13 mouse cellular contexts compared by ENCODE assay signal in genomic region chr17:28286964-28287363, GRCm38 (mm10). TPM values are rescaled to one million over a fixed set of nuclear protein-coding genes. Genes with fewer than 3 reads are reported as not detected.
DNase-seq lines count a peak whose midpoint lies in the region; ATAC-seq and TF ChIP-seq lines count a peak whose summit lies in the region.
"Had no signal": no experiment of that assay in that cellular context is flagged by ENCODE, and none has a peak within 500 bp of the region (broad histone marks: within the 10 kb centered on the region; RNA-seq: fewer than 3 reads in every experiment).

No protein-coding gene starts in this region.

- no peak for TF ChIP-seq EP300 in ES-Bruce4 (IDR thresholded peaks at IDR 0.05; ENCODE audit: insufficient read depth, low read depth, low read length)

- H3K4me1 ChIP-seq in hindbrain, postnatal 0 days (ENCODE audit: insufficient read depth, low read length), result peaks cover 7% of the 10 kb centered on the region; the same call in 1 of the 2 replicates
- peaks cover 5% of the 10 kb centered on the region; the same call in 1 of the 2 replicates for H3K4me1 ChIP-seq in hindbrain, embryonic 11.5 days (replicated peaks; ENCODE audit: control insufficient read depth, insufficient read depth, low read length)
- H3K4me1 ChIP-seq in ES-Bruce4 (ENCODE audit: control insufficient read depth, insufficient read depth, low read length), result no peaks in the 10 kb centered on the region
- peaks cover 10% of the 10 kb centered on the region; the same call in 1 of the 2 replicates for H3K4me1 ChIP-seq in embryonic facial prominence, embryonic 15.5 days

- no peaks in the 10 kb centered on the region for H3K36me3 ChIP-seq in hindbrain, postnatal 0 days (ENCODE audit: insufficient read depth, low read length)
- no peaks in the 10 kb centered on the region for H3K36me3 ChIP-seq in hindbrain, embryonic 11.5 days (ENCODE audit: control insufficient read depth, insufficient read depth, low read length)
- H3K36me3 ChIP-seq in ES-Bruce4 (ENCODE audit: control insufficient read depth, insufficient read depth, low read length, poor library complexity, severe bottlenecking), result no peaks in the 10 kb centered on the region
- H3K36me3 ChIP-seq in embryonic facial prominence, embryonic 15.5 days, result 0 out of 2 replicates have a peak, but pooled peaks cover 11% of the 10 kb centered on the region

- H3K4me2 ChIP-seq in hindbrain, postnatal 0 days (ENCODE audit: low read depth, low read length), result no peak overlapping the region
- H3K4me2 ChIP-seq in hindbrain, embryonic 11.5 days (replicated peaks; ENCODE audit: low read depth, low read length), result no peak overlapping the region
- no peak overlapping the region for H3K4me2 ChIP-seq in embryonic facial prominence, embryonic 15.5 days (replicated peaks)
- H3K4me2 ChIP-seq: limb, embryonic 15.5 days had no signal

- 0 out of 2 replicates have a peak, but pooled peaks have one; percentile 12 for TF ChIP-seq CTCF in hindbrain, postnatal 0 days (IDR thresholded peaks at IDR 0.05; ENCODE audit: low read depth)
- TF ChIP-seq CTCF in ES-Bruce4 (IDR thresholded peaks at IDR 0.05; ENCODE audit: low read depth, low read length), result peak; percentile 4

- H3K4me3 ChIP-seq in hindbrain, postnatal 0 days (ENCODE audit: low read length), result no peak overlapping the region
- H3K4me3 ChIP-seq in hindbrain, embryonic 11.5 days (ENCODE audit: low read depth, low read length), result no peak overlapping the region
- H3K4me3 ChIP-seq in ES-Bruce4 (ENCODE audit: low read depth, low read length), result no peak overlapping the region
- H3K4me3 ChIP-seq in embryonic facial prominence, embryonic 15.5 days (replicated peaks), result no peak overlapping the region
- H3K4me3 ChIP-seq: limb, embryonic 15.5 days; megakaryocyte, embryonic 14.5 days had no signal

- WGBS in hindbrain, postnatal 0 days, result 45% methylated on average over 5 of the region's 5 CpGs
- 44% methylated on average over 5 of the region's 5 CpGs for WGBS in hindbrain, embryonic 11.5 days
- WGBS in embryonic facial prominence, embryonic 15.5 days, result 54% methylated on average over 5 of the region's 5 CpGs

- H3K27ac ChIP-seq in hindbrain, postnatal 0 days, result no peak overlapping the region
- H3K27ac ChIP-seq in hindbrain, embryonic 11.5 days (ENCODE audit: low read depth, low read length), result no peak overlapping the region
- peak overlapping the region; percentile 17; the same call in 1 of the 2 replicates for H3K27ac ChIP-seq in ES-Bruce4 (ENCODE audit: insufficient read depth, low read length)
- no peak overlapping the region for H3K27ac ChIP-seq in embryonic facial prominence, embryonic 15.5 days (replicated peaks)
- H3K27ac ChIP-seq: limb, embryonic 15.5 days had no signal

- H3K27me3 ChIP-seq in hindbrain, postnatal 0 days (ENCODE audit: insufficient read depth, low read length), result no peaks in the 10 kb centered on the region
- no peaks in the 10 kb centered on the region for H3K27me3 ChIP-seq in hindbrain, embryonic 11.5 days (ENCODE audit: control insufficient read depth, insufficient read depth, low read length)
- no peaks in the 10 kb centered on the region for H3K27me3 ChIP-seq in ES-Bruce4 (ENCODE audit: control insufficient read depth, insufficient read depth, low read length, poor library complexity, severe bottlenecking)
- no peaks in the 10 kb centered on the region for H3K27me3 ChIP-seq in embryonic facial prominence, embryonic 15.5 days
- H3K27me3 ChIP-seq: limb, embryonic 15.5 days had no signal

- no peak for DNase-seq in hindbrain, postnatal 0 days (ENCODE audit: low spot score)
- no peak for DNase-seq in hindbrain, embryonic 11.5 days (ENCODE audit: low spot score)
- DNase-seq in kidney, postnatal 14 days, result peak; percentile 54
- DNase-seq in urinary bladder, adult 18-20 months (ENCODE audit: low spot score in 2 of 2), result no peak
- DNase-seq in adrenal gland, postnatal 10 days, result no peak
- DNase-seq: cerebellum, adult 8-10 months; heart, adult 11 months; layer of hippocampus, postnatal 36 days had no signal

- no peak overlapping the region for H3K9ac ChIP-seq in hindbrain, postnatal 0 days (replicated peaks; ENCODE audit: low read length)
- no peak overlapping the region for H3K9ac ChIP-seq in hindbrain, embryonic 11.5 days (ENCODE audit: low read depth, low read length)
- H3K9ac ChIP-seq in ES-Bruce4 (ENCODE audit: low read depth, poor library complexity, severe bottlenecking), result no peak overlapping the region
- no peak overlapping the region for H3K9ac ChIP-seq in embryonic facial prominence, embryonic 15.5 days
- H3K9ac ChIP-seq: limb, embryonic 15.5 days had no signal

- TF ChIP-seq POLR2A in ES-Bruce4 (IDR thresholded peaks at IDR 0.05; ENCODE audit: insufficient read depth, low read length), result no peak

- ATAC-seq in hindbrain, postnatal 0 days, result peak; percentile 40; the same call in 1 of the 2 replicates
- no peak for ATAC-seq in hindbrain, embryonic 11.5 days (ENCODE audit: low FRiP score)
- ATAC-seq in embryonic facial prominence, embryonic 15.5 days (ENCODE audit: insufficient number of reproducible peaks, low FRiP score, low TSS enrichment, low read depth), result 0 out of 2 replicates have a peak, but pooled peaks have one; percentile 26
- ATAC-seq: inflammation-experienced regulatory T-cells, adult 6 months had no signal

- no peaks in the 10 kb centered on the region for H3K9me3 ChIP-seq in hindbrain, postnatal 0 days (ENCODE audit: low read length)
- H3K9me3 ChIP-seq in hindbrain, embryonic 11.5 days (ENCODE audit: control insufficient read depth, low read length), result no peaks in the 10 kb centered on the region
- H3K9me3 ChIP-seq in ES-Bruce4 (replicated peaks; ENCODE audit: control insufficient read depth, insufficient read depth, low read length, poor library complexity, severe bottlenecking), result no peaks in the 10 kb centered on the region
- H3K9me3 ChIP-seq in embryonic facial prominence, embryonic 15.5 days (replicated peaks), result no peaks in the 10 kb centered on the region
- H3K9me3 ChIP-seq: limb, embryonic 15.5 days had no signal

RNA-seq across cellular contexts. Expression of gene Fance, which starts 26.4 kb away (rescaled TPM):
- 38.7 and 46.5 TPM in 2 replicates for total RNA-seq in hindbrain, postnatal 0 days (2014; rRNA removed)
- polyA plus RNA-seq in hindbrain, postnatal 0 days (2015; fragmentation: Nextera tagmentation; extraction: Ambion mirVana), result 23.6 and 27.2 TPM in 2 replicates
- 18.7 and 22.5 TPM in 2 replicates for polyA plus RNA-seq in hindbrain, embryonic 11.5 days (2014; fragmentation: Nextera tagmentation; extraction: Ambion mirVana)
- 56.8 and 64.7 TPM in 2 replicates for polyA plus RNA-seq in ES-Bruce4 (2011; ENCODE audit: insufficient read depth, insufficient read length, low read depth, missing spikeins)
- 37.6 and 38.5 TPM in 2 replicates for polyA plus RNA-seq in embryonic facial prominence, embryonic 15.5 days (2015; fragmentation: Nextera tagmentation; extraction: Ambion mirVana)
- total RNA-seq in adrenal gland, postnatal 10 days (2021), result 10 to 100 TPM; 24.2 to 36.2 TPM

RNA-seq across cellular contexts. Expression of gene Rpl10a, which starts 41.3 kb away (rescaled TPM):
- 699 and 1,071 TPM in 2 replicates for total RNA-seq in hindbrain, postnatal 0 days (2014; rRNA removed)
- polyA plus RNA-seq in hindbrain, postnatal 0 days (2015; fragmentation: Nextera tagmentation; extraction: Ambion mirVana), result 337 and 355 TPM in 2 replicates
- polyA plus RNA-seq in hindbrain, embryonic 11.5 days (2014; fragmentation: Nextera tagmentation; extraction: Ambion mirVana), result 445 and 475 TPM in 2 replicates
- 1,875 and 2,151 TPM in 2 replicates for polyA plus RNA-seq in ES-Bruce4 (2011; ENCODE audit: insufficient read depth, insufficient read length, low read depth, missing spikeins)
- polyA plus RNA-seq in embryonic facial prominence, embryonic 15.5 days (2015; fragmentation: Nextera tagmentation; extraction: Ambion mirVana), result 620 and 681 TPM in 2 replicates
- 100 to 1,000 TPM; 948 to 951 TPM for total RNA-seq in adrenal gland, postnatal 10 days (2021)

RNA-seq across cellular contexts. Expression of gene Ppard, which starts 54.5 kb away (rescaled TPM):
- total RNA-seq in hindbrain, postnatal 0 days (2014; rRNA removed), result 16.4 and 16.6 TPM in 2 replicates
- polyA plus RNA-seq in hindbrain, postnatal 0 days (2015; fragmentation: Nextera tagmentation; extraction: Ambion mirVana), result 1.4 and 1.7 TPM in 2 replicates
- polyA plus RNA-seq in hindbrain, embryonic 11.5 days (2014; fragmentation: Nextera tagmentation; extraction: Ambion mirVana), result 1.7 and 3.5 TPM in 2 replicates
- polyA plus RNA-seq in ES-Bruce4 (2011; ENCODE audit: insufficient read depth, insufficient read length, low read depth, missing spikeins), result 24.0 and 25.2 TPM in 2 replicates
- polyA plus RNA-seq in embryonic facial prominence, embryonic 15.5 days (2015; fragmentation: Nextera tagmentation; extraction: Ambion mirVana), result 3.2 and 4.0 TPM in 2 replicates
- 10 to 100 TPM; 29.8 to 30.2 TPM for total RNA-seq in adrenal gland, postnatal 10 days (2021)
